Comparison of ENCODE assay signal across 15 mouse cellular contexts in genomic region chr11:22665978-22666377, GRCm38 (mm10).
DNase-seq lines count a peak whose midpoint lies in the region; ATAC-seq and TF ChIP-seq lines count a peak whose summit lies in the region.
"Had no signal": no experiment of that assay in that cellular context is flagged by ENCODE, and none has a peak within 500 bp of the region (broad histone marks: within the 10 kb centered on the region; RNA-seq: fewer than 3 reads in every experiment).

No protein-coding gene starts in this region.

- H3K4me2 ChIP-seq in liver, postnatal 0 days (ENCODE audit: low read depth, low read length): no peak overlapping the region
- H3K4me2 ChIP-seq in forebrain, postnatal 0 days (ENCODE audit: low read depth): no peak overlapping the region
- H3K4me2 ChIP-seq: embryonic facial prominence, embryonic 13.5 days; heart, embryonic 13.5 days; hindbrain, embryonic 13.5 days had no signal

- H3K27ac ChIP-seq in liver, postnatal 0 days (ENCODE audit: low read depth): no peak overlapping the region
- H3K27ac ChIP-seq in forebrain, postnatal 0 days (ENCODE audit: low read depth, low read length): no peak overlapping the region
- H3K27ac ChIP-seq: embryonic facial prominence, embryonic 13.5 days; heart, embryonic 13.5 days; hindbrain, embryonic 13.5 days had no signal

- peak; percentile 67 for ATAC-seq in liver, postnatal 0 days
- ATAC-seq in megakaryocyte progenitor cell, adult 5-6 weeks (replicated peaks; ENCODE audit: poor library complexity): peak; percentile 95
- ATAC-seq in forebrain, postnatal 0 days: no peak
- ATAC-seq: forebrain, embryonic 14.5 days had no signal

- H3K9me3 ChIP-seq in liver, postnatal 0 days (ENCODE audit: low read length): no peaks in the 10 kb centered on the region
- no peaks in the 10 kb centered on the region for H3K9me3 ChIP-seq in forebrain, postnatal 0 days (ENCODE audit: low read length)
- H3K9me3 ChIP-seq: embryonic facial prominence, embryonic 13.5 days; heart, embryonic 13.5 days; hindbrain, embryonic 13.5 days had no signal

- H3K27me3 ChIP-seq in liver, postnatal 0 days (ENCODE audit: insufficient read depth, low read length): no peaks in the 10 kb centered on the region
- H3K27me3 ChIP-seq in forebrain, postnatal 0 days (ENCODE audit: insufficient read depth, low read length): no peaks in the 10 kb centered on the region
- H3K27me3 ChIP-seq: embryonic facial prominence, embryonic 13.5 days; heart, embryonic 13.5 days; hindbrain, embryonic 13.5 days had no signal

- WGBS in liver, postnatal 0 days (ENCODE audit: insufficient replicate concordance): 6% methylated on average over 4 of the region's 4 CpGs
- WGBS in forebrain, postnatal 0 days: 58% methylated on average over 4 of the region's 4 CpGs

- no peaks in the 10 kb centered on the region for H3K4me1 ChIP-seq in liver, postnatal 0 days (ENCODE audit: insufficient read depth)
- peaks cover 3% of the 10 kb centered on the region; the same call in 1 of the 2 replicates for H3K4me1 ChIP-seq in forebrain, postnatal 0 days (ENCODE audit: insufficient read depth)

- no peaks in the 10 kb centered on the region for H3K36me3 ChIP-seq in liver, postnatal 0 days (replicated peaks; ENCODE audit: insufficient read depth, low read length)
- H3K36me3 ChIP-seq in forebrain, postnatal 0 days (ENCODE audit: insufficient read depth): no peaks in the 10 kb centered on the region
- H3K36me3 ChIP-seq: embryonic facial prominence, embryonic 13.5 days; heart, embryonic 13.5 days; hindbrain, embryonic 13.5 days had no signal

- TF ChIP-seq CTCF in liver, postnatal 0 days (IDR thresholded peaks at IDR 0.05; ENCODE audit: low read depth): no peak
- no peak for TF ChIP-seq CTCF in forebrain, postnatal 0 days (IDR thresholded peaks at IDR 0.05; ENCODE audit: low read depth)

- no peak for TF ChIP-seq EP300 in liver, postnatal 0 days (IDR thresholded peaks at IDR 0.05; ENCODE audit: low read depth)

- H3K9ac ChIP-seq in liver, postnatal 0 days (replicated peaks): no peak overlapping the region
- no peak overlapping the region for H3K9ac ChIP-seq in forebrain, postnatal 0 days
- H3K9ac ChIP-seq: embryonic facial prominence, embryonic 13.5 days; heart, embryonic 13.5 days; hindbrain, embryonic 13.5 days had no signal

- DNase-seq in liver, postnatal 0 days: no peak
- no peak for DNase-seq in liver
- DNase-seq in CD4-positive helper T cell, adult 2 months (ENCODE audit: low read depth, low spot score): peak; percentile 40
- DNase-seq in NIH3T3 (ENCODE audit: low read depth): peak; percentile 33
- no peak for DNase-seq in cerebellum, postnatal 10 days
- DNase-seq in cerebellum, postnatal 36 days: no peak
- no peak for DNase-seq in forebrain, postnatal 0 days
- DNase-seq: cerebellum, adult 9-10 months; kidney, adult 9 months; right cerebral cortex, postnatal 4 days had no signal

- H3K4me3 ChIP-seq in liver, postnatal 0 days (ENCODE audit: low read depth, low read length): no peak overlapping the region
- H3K4me3 ChIP-seq in forebrain, postnatal 0 days (ENCODE audit: low read depth, low read length): no peak overlapping the region
- H3K4me3 ChIP-seq: embryonic facial prominence, embryonic 13.5 days; heart, embryonic 13.5 days; hindbrain, embryonic 13.5 days had no signal

Comparison
In these comparisons a context has a peak if more than half of its experiments do, and no peak if none do; other contexts are left out.
1. DNase-seq: peak in CD4-positive helper T cell, adult 2 months (single experiment) and NIH3T3 (single experiment); none in liver, postnatal 0 days (single experiment), liver (single experiment), cerebellum, postnatal 10 days (0 of 2), cerebellum, postnatal 36 days (0 of 2) and forebrain, postnatal 0 days (single experiment).